Mouse (Mus musculus): Measurements from ENCODE around the gene Casp2. TPM values are rescaled to one million over a fixed set of nuclear protein-coding genes. Genes with fewer than 3 reads are reported as not detected.

Casp2 gene
- total RNA-seq (2023; ENCODE audit: inconsistent age), result 119 to 124 TPM (median 122 TPM) in 4 replicates

GRCm38 (mm10) chr6:42264626-42265312, at the start of gene Casp2:
TSS of gene Casp2 (plus strand) at chr6:42264985.

GRCm38 (mm10) chr6:42215028-42215427, 49.8 kb upstream of the Casp2 start, which contains the start of gene Tas2r144:
TSS of gene Tas2r144 (plus strand) at chr6:42215328.

GRCm38 (mm10) chr6:42245711-42246353, 19.0 kb upstream of the Casp2 start, which contains the start of gene Gstk1:
TSS of gene Gstk1 (plus strand) at chr6:42245935.

GRCm38 (mm10) chr6:42261524-42262170, 3.1 kb upstream of the Casp2 start, which contains the start of gene Tmem139:
TSS of gene Tmem139 (plus strand) at chr6:42261970.

GRCm38 (mm10) chr6:42286448-42286847, 21.7 kb downstream of the Casp2 start, which contains the start of gene Clcn1:
TSS of gene Clcn1 (plus strand) at chr6:42286685.

GRCm38 (mm10) chr6:42324482-42325267, 59.9 kb downstream of the Casp2 start, which contains the start of gene Fam131b:
TSS of gene Fam131b (minus strand) at chr6:42324643.

Other genes starting within 250 kb of the Casp2 start
- not detected in 4 replicates for gene Sva, start 226.6 kb upstream of the Casp2 start, total RNA-seq (2023; ENCODE audit: inconsistent age)
- not detected in 4 replicates for gene Tas2r139, start 124.0 kb upstream of the Casp2 start, total RNA-seq (2023; ENCODE audit: inconsistent age)
- gene Tas2r144, start 49.7 kb upstream of the Casp2 start, total RNA-seq (2023; ENCODE audit: inconsistent age), result not detected in 4 replicates
- 7.1 to 9.4 TPM (median 7.4 TPM) in 4 replicates for gene Gstk1, start 19.1 kb upstream of the Casp2 start, total RNA-seq (2023; ENCODE audit: inconsistent age)
- not detected in 4 replicates for gene Tmem139, start 3.0 kb upstream of the Casp2 start, total RNA-seq (2023; ENCODE audit: inconsistent age)
- gene Clcn1, start 21.7 kb downstream of the Casp2 start, total RNA-seq (2023; ENCODE audit: inconsistent age), result 1.4 to 2.7 TPM (median 1.7 TPM) in 4 replicates
- gene Fam131b, start 59.7 kb downstream of the Casp2 start, total RNA-seq (2023; ENCODE audit: inconsistent age), result 0.13 TPM in 1 of 4 replicates, not detected in the others
- 73.9 to 79.6 TPM (median 78.8 TPM) in 4 replicates for gene Zyx, start 84.6 kb downstream of the Casp2 start, total RNA-seq (2023; ENCODE audit: inconsistent age)
- 0.22 TPM in 1 of 4 replicates, not detected in the others for gene Epha1, start 108.3 kb downstream of the Casp2 start, total RNA-seq (2023; ENCODE audit: inconsistent age)
- gene Tas2r143, start 135.3 kb downstream of the Casp2 start, total RNA-seq (2023; ENCODE audit: inconsistent age), result 0.60 to 1.0 TPM (median 0.86 TPM) in 3 of 4 replicates, not detected in the other
- 0.81 TPM in 1 of 4 replicates, not detected in the others for gene Tas2r135, start 140.4 kb downstream of the Casp2 start, total RNA-seq (2023; ENCODE audit: inconsistent age)
- 0.78 TPM in 1 of 4 replicates, not detected in the others for gene Tas2r126, start 169.6 kb downstream of the Casp2 start, total RNA-seq (2023; ENCODE audit: inconsistent age)
- gene Olfr458, start 200.2 kb downstream of the Casp2 start, total RNA-seq (2023; ENCODE audit: inconsistent age), result not detected in 4 replicates
- gene Olfr457, start 211.3 kb downstream of the Casp2 start, total RNA-seq (2023; ENCODE audit: inconsistent age), result not detected in 4 replicates
- not detected in 4 replicates for gene Olfr456, start 222.2 kb downstream of the Casp2 start, total RNA-seq (2023; ENCODE audit: inconsistent age)